Mouse (Mus musculus) hindbrain, embryonic 12.5 days (tissue): ENCODE results near the gene Rab3il1. TPM values are rescaled to one million over a fixed set of nuclear protein-coding genes. Genes with fewer than 3 reads are reported as not detected.
A peak's percentile ranks its signal among the peaks of the same experiment; 100 is the strongest.

Experiments
- ATAC-seq: fragments of 200-750 bp; cut with Nextera tagmentation; 2 replicates; pipeline ENCODE4 v1.8.0; 2017; ENCODE audit warnings: moderate TSS enrichment; ENCODE audit not compliant: low FRiP score
- H3K27ac ChIP-seq: fragments of 300-500 bp; sonication (generic); 2 replicates; pipeline ENCODE4 v1.5.1; 2016; ENCODE audit warnings: mild to moderate bottlenecking
- H3K27me3 ChIP-seq: fragments of 300-500 bp; sonication (generic); 2 replicates; pipeline ENCODE4 v1.6.1; 2016; ENCODE audit warnings: mild to moderate bottlenecking
- H3K36me3 ChIP-seq: fragments of 300-500 bp; sonication (generic); 2 replicates; pipeline ENCODE4 v1.6.1; 2016; ENCODE audit warnings: mild to moderate bottlenecking
- H3K4me1 ChIP-seq: fragments of 300-500 bp; sonication (generic); 2 replicates; pipeline ENCODE4 v1.6.1; 2016
- H3K4me2 ChIP-seq: fragments of 300-500 bp; sonication (generic); replicated peaks from 2 replicates; pipeline ENCODE4 v1.6.1; 2016; ENCODE audit warnings: mild to moderate bottlenecking
- H3K4me3 ChIP-seq: fragments of 300-500 bp; sonication (generic); 2 replicates; pipeline ENCODE4 v1.5.1; 2016; ENCODE audit warnings: mild to moderate bottlenecking
- H3K9ac ChIP-seq: fragments of 300-500 bp; sonication (generic); 2 replicates; pipeline ENCODE4 v1.6.1; 2016; ENCODE audit warnings: mild to moderate bottlenecking, moderate library complexity
- H3K9me3 ChIP-seq: fragments of 300-500 bp; sonication (generic); replicated peaks from 2 replicates; pipeline ENCODE4 v1.6.1; 2016; ENCODE audit warnings: mild to moderate bottlenecking
- WGBS: fragments of 180-500 bp; shearing (Covaris S2); methylation state at CpG from one replicate; pipeline ENCODE4 v1.1.7; 2016; 5-methylcytosine and 5-hydroxymethylcytosine counted together
- polyA plus RNA-seq: library from polyadenylated mRNA; unstranded; fragments of >200 nt; fragmentation: Nextera tagmentation; extraction: Ambion mirVana; gene quantifications from 2 replicates; pipeline ENCODE4 v1.2.1, GENCODE M21; 2016

Gene Rab3il1
- polyA plus RNA-seq, 1 experiment from 2014 or later: 35.4 TPM

GRCm38 (mm10) chr19:10021981-10022380 lies 20.5 kb downstream of the Rab3il1 start:
- Histone ChIP-seq H3K27me3 (peaks cover 8% of the 10 kb centered on the region), H3K9ac (no peak overlapping the region), H3K4me1 (peaks cover 32% of the 10 kb centered on the region), H3K27ac (no peak overlapping the region), H3K4me2 (no peak overlapping the region), H3K9me3 (no peaks in the 10 kb centered on the region), H3K4me3 (no peak overlapping the region), H3K36me3 (no peaks in the 10 kb centered on the region)
- WGBS: 93% methylated on average over 2 of the region's 2 CpGs
- ATAC-seq: no peak

- H3K9ac ChIP-seq: no peak overlapping the region
- H3K4me2 ChIP-seq: no peak overlapping the region
- H3K36me3 ChIP-seq: peaks cover 3% of the 10 kb centered on the region; the same call in 1 of the 2 replicates
- no peaks in the 10 kb centered on the region for H3K9me3 ChIP-seq
- peaks cover 29% of the 10 kb centered on the region for H3K4me1 ChIP-seq
- H3K27me3 ChIP-seq: peaks cover 8% of the 10 kb centered on the region
- H3K4me3 ChIP-seq: no peak overlapping the region
- ATAC-seq: no peak
- 0 out of 2 replicates have a peak overlapping the region, but pooled peaks have one; percentile 30 for H3K27ac ChIP-seq
- WGBS: 66% methylated on average over 5 of the region's 5 CpGs
Measured at GRCm38 (mm10) chr19:10022414-10023303, 21.2 kb downstream of the Rab3il1 start.

GRCm38 (mm10) chr19:10023304-10023758 lies 21.9 kb downstream of the Rab3il1 start:
- peaks cover 26% of the 10 kb centered on the region for H3K4me1 ChIP-seq
- H3K27ac ChIP-seq: 0 out of 2 replicates have a peak overlapping the region, but pooled peaks have one; percentile 30
- WGBS: 72% methylated on average over 9 of the region's 9 CpGs

GRCm38 (mm10) chr19:10025169-10025875 lies 23.9 kb downstream of the Rab3il1 start:
- Histone ChIP-seq H3K36me3 (peaks cover 13% of the 10 kb centered on the region), H3K9me3 (no peaks in the 10 kb centered on the region), H3K27ac (peak overlapping the region; percentile 19; the same call in 1 of the 2 replicates), H3K4me1 (peaks cover 15% of the 10 kb centered on the region), H3K4me2 (no peak overlapping the region), H3K4me3 (no peak overlapping the region), H3K27me3 (no peaks in the 10 kb centered on the region), H3K9ac (no peak overlapping the region)
- 28% methylated on average over 8 of the region's 8 CpGs for WGBS
- no peak for ATAC-seq

More at GRCm38 (mm10) chr19:10023304-10023758, 21.9 kb downstream of the Rab3il1 start:
- no peak overlapping the region for H3K4me3 ChIP-seq
- H3K9me3 ChIP-seq: no peaks in the 10 kb centered on the region
- ATAC-seq: no peak
- H3K9ac ChIP-seq: no peak overlapping the region
- peaks cover 8% of the 10 kb centered on the region for H3K27me3 ChIP-seq
- no peak overlapping the region for H3K4me2 ChIP-seq
- peaks cover 9% of the 10 kb centered on the region; the same call in 1 of the 2 replicates for H3K36me3 ChIP-seq

GRCm38 (mm10) chr19:10029746-10030145 lies 28.3 kb downstream of the Rab3il1 start:
- ATAC-seq: no peak
- no peak overlapping the region for H3K9ac ChIP-seq
- no peak overlapping the region for H3K4me2 ChIP-seq
- H3K9me3 ChIP-seq: no peaks in the 10 kb centered on the region
- H3K4me1 ChIP-seq: peaks cover 9% of the 10 kb centered on the region; the same call in 1 of the 2 replicates
- H3K27ac ChIP-seq: no peak overlapping the region
- no peak overlapping the region for H3K4me3 ChIP-seq
- H3K27me3 ChIP-seq: no peaks in the 10 kb centered on the region
- 87% methylated on average over 2 of the region's 2 CpGs for WGBS
- H3K36me3 ChIP-seq: peaks cover 13% of the 10 kb centered on the region

- Histone ChIP-seq H3K9me3 (no peaks in the 10 kb centered on the region), H3K9ac (no peak overlapping the region), H3K27ac (no peak overlapping the region), H3K27me3 (no peaks in the 10 kb centered on the region), H3K36me3 (peaks cover 4% of the 10 kb centered on the region; the same call in 1 of the 2 replicates), H3K4me3 (no peak overlapping the region), H3K4me1 (no peaks in the 10 kb centered on the region), H3K4me2 (no peak overlapping the region)
- ATAC-seq: peak; percentile 43; the same call in 1 of the 2 replicates
- WGBS: 35% methylated on average over 8 of the region's 8 CpGs
Measured at GRCm38 (mm10) chr19:10033211-10033973, 31.9 kb downstream of the Rab3il1 start.

GRCm38 (mm10) chr19:10034356-10034755 lies 32.9 kb downstream of the Rab3il1 start:
- 88% methylated on average over 5 of the region's 5 CpGs for WGBS
- Histone ChIP-seq H3K4me2 (no peak overlapping the region), H3K4me3 (no peak overlapping the region), H3K4me1 (0 out of 2 replicates have a peak, but pooled peaks cover 3% of the 10 kb centered on the region), H3K27ac (no peak overlapping the region), H3K9ac (no peak overlapping the region), H3K27me3 (no peaks in the 10 kb centered on the region), H3K36me3 (peaks cover 4% of the 10 kb centered on the region; the same call in 1 of the 2 replicates), H3K9me3 (no peaks in the 10 kb centered on the region)
- no peak for ATAC-seq

GRCm38 (mm10) chr19:10034785-10035447 lies 33.4 kb downstream of the Rab3il1 start:
- Histone ChIP-seq H3K27me3 (peaks cover 4% of the 10 kb centered on the region; the same call in 1 of the 2 replicates), H3K27ac (no peak overlapping the region), H3K4me3 (no peak overlapping the region), H3K4me2 (no peak overlapping the region), H3K9ac (no peak overlapping the region), H3K9me3 (no peaks in the 10 kb centered on the region), H3K36me3 (peaks cover 4% of the 10 kb centered on the region; the same call in 1 of the 2 replicates), H3K4me1 (0 out of 2 replicates have a peak, but pooled peaks cover 3% of the 10 kb centered on the region)
- 65% methylated on average over 8 of the region's 8 CpGs for WGBS
- ATAC-seq: peak; percentile 77

GRCm38 (mm10) chr19:10037534-10037933 lies 36.1 kb downstream of the Rab3il1 start:
- no peaks in the 10 kb centered on the region for H3K9me3 ChIP-seq
- ATAC-seq: no peak
- H3K27me3 ChIP-seq: peaks cover 17% of the 10 kb centered on the region
- 71% methylated on average over 2 of the region's 2 CpGs for WGBS
- no peak overlapping the region for H3K4me2 ChIP-seq
- no peak overlapping the region for H3K9ac ChIP-seq
- no peak overlapping the region for H3K4me3 ChIP-seq
- H3K4me1 ChIP-seq: peaks cover 19% of the 10 kb centered on the region
- no peak overlapping the region for H3K27ac ChIP-seq
- no peaks in the 10 kb centered on the region for H3K36me3 ChIP-seq

GRCm38 (mm10) chr19:10038364-10038763 lies 36.9 kb downstream of the Rab3il1 start:
- Histone ChIP-seq H3K36me3 (no peaks in the 10 kb centered on the region), H3K4me1 (peaks cover 21% of the 10 kb centered on the region), H3K27ac (no peak overlapping the region), H3K9me3 (no peaks in the 10 kb centered on the region), H3K27me3 (peaks cover 20% of the 10 kb centered on the region), H3K4me3 (no peak overlapping the region), H3K9ac (no peak overlapping the region), H3K4me2 (no peak overlapping the region)
- ATAC-seq: no peak
- 81% methylated on average over 3 of the region's 3 CpGs for WGBS

GRCm38 (mm10) chr19:10038910-10039309 lies 37.4 kb downstream of the Rab3il1 start:
- Histone ChIP-seq H3K4me1 (peaks cover 21% of the 10 kb centered on the region), H3K27me3 (peaks cover 20% of the 10 kb centered on the region), H3K9ac (no peak overlapping the region), H3K4me3 (no peak overlapping the region), H3K27ac (no peak overlapping the region), H3K4me2 (no peak overlapping the region), H3K9me3 (no peaks in the 10 kb centered on the region), H3K36me3 (no peaks in the 10 kb centered on the region)
- WGBS: 18% methylated on average over 3 of the region's 3 CpGs
- ATAC-seq: no peak
